Mouse (Mus musculus) neural tube, embryonic 12.5 days (tissue): ENCODE measurements at regions not wholly inside any gene's neighbourhood (a gene's known extent, or its start where the extent isn't known, plus 50 kb on each side); places are given as distances from the start of the nearest gene placed in this dataset.

Source experiments
- ATAC-seq: fragments of 200-750 bp; cut with Nextera tagmentation; 2 replicates; pipeline ENCODE4 v1.8.0; 2017; ENCODE audit warnings: low read depth, mild to moderate bottlenecking, moderate TSS enrichment, moderate library complexity; ENCODE audit not compliant: low FRiP score
- H3K27ac ChIP-seq: fragments of 300-500 bp; sonication (generic); 2 replicates; pipeline ENCODE4 v1.5.1; 2016
- H3K27me3 ChIP-seq: fragments of 300-500 bp; sonication (generic); replicated peaks from 2 replicates; pipeline ENCODE4 v1.6.1; 2016; ENCODE audit warnings: mild to moderate bottlenecking
- H3K36me3 ChIP-seq: fragments of 300-500 bp; sonication (generic); 2 replicates; pipeline ENCODE4 v1.6.1; 2016; ENCODE audit warnings: mild to moderate bottlenecking
- H3K4me1 ChIP-seq: fragments of 300-500 bp; sonication (generic); 2 replicates; pipeline ENCODE4 v1.6.1; 2016
- H3K4me2 ChIP-seq: fragments of 300-500 bp; sonication (generic); replicated peaks from 2 replicates; pipeline ENCODE4 v1.6.1; 2016; ENCODE audit warnings: mild to moderate bottlenecking
- H3K4me3 ChIP-seq: fragments of 300-500 bp; sonication (generic); 2 replicates; pipeline ENCODE4 v1.5.1; 2016
- H3K9ac ChIP-seq: fragments of 300-500 bp; sonication (generic); 2 replicates; pipeline ENCODE4 v1.6.1; 2016; ENCODE audit warnings: mild to moderate bottlenecking
- H3K9me3 ChIP-seq: fragments of 300-500 bp; sonication (generic); 2 replicates; pipeline ENCODE4 v1.6.1; 2016; ENCODE audit warnings: mild to moderate bottlenecking
- WGBS: fragments of 180-500 bp; shearing (Covaris S2); methylation state at CpG from one replicate; pipeline ENCODE4 v1.1.7; 2016; 5-methylcytosine and 5-hydroxymethylcytosine counted together

DNA sequence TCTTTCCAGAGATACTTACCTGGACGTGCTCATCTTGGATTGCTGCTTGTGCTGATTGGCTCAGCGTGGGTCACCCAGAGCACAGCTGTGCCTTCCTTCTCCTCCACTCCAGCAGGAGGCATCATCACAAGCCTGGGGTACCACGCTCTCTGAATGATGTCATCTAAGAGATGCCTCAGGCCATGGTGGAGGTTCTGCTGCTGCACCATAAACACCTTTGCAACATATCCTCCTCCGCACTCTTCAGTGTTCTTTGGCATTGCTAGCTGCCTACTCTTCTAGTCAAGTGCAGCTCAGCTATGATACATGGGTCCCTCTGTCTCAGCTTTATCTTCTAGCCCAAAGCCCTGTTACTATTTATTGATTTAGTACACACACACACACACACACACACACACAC, 110.8 kb downstream of the Emp1 start:
- H3K36me3 ChIP-seq = no peaks in the 10 kb centered on the region
- no peaks in the 10 kb centered on the region for H3K9me3 ChIP-seq
- ATAC-seq = no peak
- H3K4me3 ChIP-seq = no peak overlapping the region
- no peak overlapping the region for H3K27ac ChIP-seq
- H3K4me1 ChIP-seq = no peaks in the 10 kb centered on the region
- no peak overlapping the region for H3K9ac ChIP-seq
- WGBS = 90% methylated on average over 4 of the region's 4 CpGs
- H3K27me3 ChIP-seq = no peaks in the 10 kb centered on the region
- H3K4me2 ChIP-seq = no peak overlapping the region

- H3K27ac ChIP-seq = no peak overlapping the region
- H3K9ac ChIP-seq = no peak overlapping the region
- H3K4me2 ChIP-seq = no peak overlapping the region
- no peaks in the 10 kb centered on the region for H3K27me3 ChIP-seq
- ATAC-seq = no peak
- WGBS = 56% methylated on average over 2 of the region's 2 CpGs
- H3K4me1 ChIP-seq = no peaks in the 10 kb centered on the region
- H3K36me3 ChIP-seq = no peaks in the 10 kb centered on the region
- no peak overlapping the region for H3K4me3 ChIP-seq
- no peaks in the 10 kb centered on the region for H3K9me3 ChIP-seq
Observed at GRCm38 (mm10) chr6:135488795-135489194, 126.5 kb downstream of the Emp1 start.

- no peak for ATAC-seq
- 92% methylated on average over 1 of the region's 1 CpGs for WGBS
Observed at GRCm38 (mm10) chr6:135493983-135494382, 131.6 kb downstream of the Emp1 start.

DNA sequence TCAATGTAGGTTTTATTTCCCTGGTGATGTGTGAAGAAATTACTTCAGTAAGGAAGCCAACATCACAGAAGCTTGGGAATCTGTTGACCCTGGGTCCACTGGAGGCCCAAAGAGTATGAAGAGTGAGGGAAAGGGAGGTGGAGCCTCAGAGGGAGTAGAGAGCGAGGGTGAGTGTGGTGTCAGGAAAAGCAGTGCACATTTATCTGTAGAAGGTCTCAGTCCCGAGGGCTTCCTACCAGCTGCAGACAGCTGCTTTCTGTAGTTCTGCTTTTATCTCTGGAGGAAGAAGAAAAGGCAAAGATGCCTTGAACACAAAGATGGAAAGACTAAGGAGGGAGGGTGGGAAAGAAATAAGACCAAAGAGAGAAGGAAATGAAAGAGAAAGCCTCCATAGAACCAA, 133.5 kb downstream of the Emp1 start:
- no peak overlapping the region for H3K9ac ChIP-seq
- no peak overlapping the region for H3K4me2 ChIP-seq
- no peaks in the 10 kb centered on the region for H3K9me3 ChIP-seq
- ATAC-seq = no peak
- H3K4me3 ChIP-seq = no peak overlapping the region
- no peak overlapping the region for H3K27ac ChIP-seq
- no peaks in the 10 kb centered on the region for H3K36me3 ChIP-seq
- H3K27me3 ChIP-seq = no peaks in the 10 kb centered on the region
- WGBS = 86% methylated on average over 2 of the region's 2 CpGs
- no peaks in the 10 kb centered on the region for H3K4me1 ChIP-seq

More at GRCm38 (mm10) chr6:135493983-135494382, 131.6 kb downstream of the Emp1 start:
- H3K4me2 ChIP-seq = no peak overlapping the region
- no peaks in the 10 kb centered on the region for H3K36me3 ChIP-seq
- H3K27ac ChIP-seq = no peak overlapping the region
- H3K4me3 ChIP-seq = no peak overlapping the region
- no peaks in the 10 kb centered on the region for H3K27me3 ChIP-seq
- no peaks in the 10 kb centered on the region for H3K9me3 ChIP-seq
- H3K4me1 ChIP-seq = no peaks in the 10 kb centered on the region
- no peak overlapping the region for H3K9ac ChIP-seq

- Histone ChIP-seq H3K9me3 (no peaks in the 10 kb centered on the region), H3K36me3 (no peaks in the 10 kb centered on the region), H3K27me3 (no peaks in the 10 kb centered on the region), H3K9ac (no peak overlapping the region), H3K27ac (no peak overlapping the region), H3K4me2 (no peak overlapping the region), H3K4me3 (no peak overlapping the region), H3K4me1 (no peaks in the 10 kb centered on the region)
- WGBS = 87% methylated on average over 6 of the region's 6 CpGs
- ATAC-seq = no peak
Observed at GRCm38 (mm10) chr6:135498592-135498991, 136.2 kb downstream of the Emp1 start.

DNA sequence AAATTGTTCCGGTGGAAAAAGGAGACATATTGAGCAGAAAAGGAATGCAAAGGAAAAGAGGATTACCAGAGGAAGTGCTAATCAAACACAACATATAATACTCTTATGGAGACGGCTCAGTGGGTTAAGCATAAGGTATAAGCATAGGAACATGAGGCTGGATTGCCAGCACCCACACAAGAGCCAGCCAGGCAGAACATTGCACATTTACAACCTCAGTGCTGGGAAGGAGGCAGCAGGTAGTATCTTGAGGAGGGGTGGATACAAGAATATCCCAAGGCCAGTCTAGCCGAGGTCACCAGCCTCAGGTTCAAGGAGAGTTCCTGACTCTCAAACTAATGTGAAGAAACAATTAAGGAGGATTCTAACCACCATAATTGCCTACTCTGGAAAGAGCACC, 138.0 kb downstream of the Emp1 start:
- no peak for ATAC-seq
- Histone ChIP-seq H3K27me3 (no peaks in the 10 kb centered on the region), H3K36me3 (no peaks in the 10 kb centered on the region), H3K9me3 (no peaks in the 10 kb centered on the region), H3K4me3 (no peak overlapping the region), H3K9ac (no peak overlapping the region), H3K27ac (no peak overlapping the region), H3K4me2 (no peak overlapping the region), H3K4me1 (no peaks in the 10 kb centered on the region)
- WGBS = 85% methylated on average over 3 of the region's 3 CpGs

GRCm38 (mm10) chr6:135501791-135502190, 139.4 kb downstream of the Emp1 start:
- 80% methylated on average over 6 of the region's 6 CpGs for WGBS
- Histone ChIP-seq H3K9me3 (no peaks in the 10 kb centered on the region), H3K4me2 (no peak overlapping the region), H3K27me3 (no peaks in the 10 kb centered on the region), H3K4me1 (no peaks in the 10 kb centered on the region), H3K27ac (no peak overlapping the region), H3K4me3 (no peak overlapping the region), H3K9ac (no peak overlapping the region), H3K36me3 (no peaks in the 10 kb centered on the region)
- ATAC-seq = no peak

GRCm38 (mm10) chr6:135502405-135502804, 140.1 kb downstream of the Emp1 start:
- H3K9ac ChIP-seq = no peak overlapping the region
- no peak overlapping the region for H3K4me3 ChIP-seq
- no peak for ATAC-seq
- H3K27me3 ChIP-seq = no peaks in the 10 kb centered on the region
- no peaks in the 10 kb centered on the region for H3K4me1 ChIP-seq
- no peaks in the 10 kb centered on the region for H3K9me3 ChIP-seq
- 73% methylated on average over 8 of the region's 8 CpGs for WGBS
- no peaks in the 10 kb centered on the region for H3K36me3 ChIP-seq
- no peak overlapping the region for H3K27ac ChIP-seq
- H3K4me2 ChIP-seq = no peak overlapping the region

DNA sequence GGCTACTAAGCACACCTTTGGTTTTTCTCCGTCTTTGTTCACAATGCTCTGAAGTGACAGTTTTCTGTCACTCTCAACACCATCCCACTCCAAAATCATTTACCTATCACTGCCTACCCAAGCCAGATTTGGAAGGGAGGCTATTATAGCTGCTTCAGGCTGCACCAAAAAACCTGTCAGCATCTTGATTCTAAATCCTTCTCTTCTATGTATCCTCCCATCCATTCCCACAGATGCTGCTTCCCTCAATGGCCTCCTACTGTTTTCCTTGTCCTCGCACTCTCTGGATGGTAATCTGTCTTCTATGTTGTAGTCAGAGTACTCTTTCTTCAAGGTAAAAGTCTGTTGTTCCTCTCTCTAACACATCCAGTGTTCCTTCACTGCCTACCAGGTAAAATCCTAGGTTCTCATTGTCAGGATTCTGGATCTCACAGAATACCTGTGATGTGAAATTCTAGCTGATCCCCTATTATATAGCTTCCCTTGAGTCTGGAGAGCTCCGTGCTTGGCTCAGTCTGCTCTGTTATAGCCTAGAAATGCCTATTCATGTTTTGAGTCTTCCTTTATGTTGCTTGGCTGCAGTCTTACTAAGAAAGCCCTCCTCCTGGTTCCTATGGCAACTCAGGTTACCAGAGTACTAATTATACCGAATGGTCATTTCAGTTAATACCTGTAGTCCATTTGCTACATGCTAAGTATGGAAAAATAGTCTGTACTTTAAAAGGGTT, 156.5 kb downstream of the Emp1 start:
- no peaks in the 10 kb centered on the region for H3K4me1 ChIP-seq
- ATAC-seq = no peak
- no peaks in the 10 kb centered on the region for H3K27me3 ChIP-seq
- WGBS = 69% methylated on average over 4 of the region's 4 CpGs
- H3K9me3 ChIP-seq = no peaks in the 10 kb centered on the region
- no peak overlapping the region for H3K4me3 ChIP-seq
- H3K4me2 ChIP-seq = no peak overlapping the region
- no peaks in the 10 kb centered on the region for H3K36me3 ChIP-seq
- no peak overlapping the region for H3K9ac ChIP-seq
- H3K27ac ChIP-seq = no peak overlapping the region

DNA sequence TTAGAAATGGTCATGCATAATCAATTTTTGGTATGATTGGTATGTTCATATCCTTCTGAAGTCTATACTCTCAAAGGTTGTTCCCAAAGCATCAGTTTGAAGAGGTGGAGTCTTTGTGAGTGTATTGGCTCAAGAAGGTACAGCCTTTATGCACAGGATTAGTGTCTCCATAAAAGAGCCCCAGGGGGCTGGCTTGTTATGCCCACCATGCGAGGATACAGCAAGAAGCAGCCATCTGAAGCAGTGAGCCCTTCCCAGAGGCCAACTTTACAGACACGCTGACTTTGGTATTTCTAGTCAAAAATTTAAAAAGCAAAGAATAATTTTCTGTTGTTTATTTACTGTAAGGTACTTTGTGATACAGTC, 157.1 kb downstream of the Emp1 start:
- ATAC-seq = no peak

GRCm38 (mm10) chr6:135520868-135521267, 158.5 kb downstream of the Emp1 start:
- H3K27me3 ChIP-seq = no peaks in the 10 kb centered on the region

More for the DNA sequence above, 157.1 kb downstream of the Emp1 start:
- 53% methylated on average over 2 of the region's 2 CpGs for WGBS
- Histone ChIP-seq H3K9ac (no peak overlapping the region), H3K4me1 (no peaks in the 10 kb centered on the region), H3K4me2 (no peak overlapping the region), H3K4me3 (no peak overlapping the region), H3K27ac (no peak overlapping the region), H3K36me3 (no peaks in the 10 kb centered on the region), H3K9me3 (no peaks in the 10 kb centered on the region), H3K27me3 (no peaks in the 10 kb centered on the region)

GRCm38 (mm10) chr6:135524886-135525285, 162.5 kb downstream of the Emp1 start:
- no peaks in the 10 kb centered on the region for H3K36me3 ChIP-seq
- H3K4me3 ChIP-seq = no peak overlapping the region
- no peaks in the 10 kb centered on the region for H3K4me1 ChIP-seq
- no peaks in the 10 kb centered on the region for H3K27me3 ChIP-seq
- H3K9ac ChIP-seq = no peak overlapping the region
- no peaks in the 10 kb centered on the region for H3K9me3 ChIP-seq
- no peak overlapping the region for H3K4me2 ChIP-seq
- ATAC-seq = no peak
- no peak overlapping the region for H3K27ac ChIP-seq
- WGBS = 74% methylated on average over 5 of the region's 5 CpGs

More at GRCm38 (mm10) chr6:135520868-135521267, 158.5 kb downstream of the Emp1 start:
- ATAC-seq = no peak
- H3K9ac ChIP-seq = no peak overlapping the region
- no peak overlapping the region for H3K27ac ChIP-seq
- no peaks in the 10 kb centered on the region for H3K4me1 ChIP-seq
- H3K9me3 ChIP-seq = no peaks in the 10 kb centered on the region
- 58% methylated on average over 2 of the region's 2 CpGs for WGBS
- H3K4me3 ChIP-seq = no peak overlapping the region
- no peak overlapping the region for H3K4me2 ChIP-seq
- no peaks in the 10 kb centered on the region for H3K36me3 ChIP-seq

DNA sequence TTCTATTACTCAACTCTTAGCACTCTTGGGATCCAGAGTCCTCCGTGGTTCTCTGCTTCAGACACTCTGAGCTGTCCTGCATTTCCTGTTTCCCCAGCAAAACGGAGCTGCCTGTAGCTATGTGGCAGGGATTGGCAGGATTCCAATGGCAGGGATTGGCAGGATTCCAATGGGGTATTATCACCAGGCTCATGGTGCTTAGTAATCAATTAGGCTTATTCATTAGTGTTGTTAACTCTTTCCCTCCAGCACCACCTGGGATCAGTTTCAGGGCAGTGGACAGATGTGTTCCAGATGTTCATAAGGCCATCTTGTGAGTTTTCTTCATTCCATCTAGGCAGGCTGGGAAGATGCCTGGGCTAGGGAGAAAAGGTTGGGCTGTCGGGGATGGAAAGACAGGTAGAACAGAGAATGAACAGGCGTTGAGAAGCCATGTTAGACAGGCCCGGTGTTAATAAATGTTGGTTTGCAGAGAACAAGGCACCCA, 163.5 kb downstream of the Emp1 start:
- Histone ChIP-seq H3K4me1 (no peaks in the 10 kb centered on the region), H3K27ac (no peak overlapping the region), H3K4me2 (no peak overlapping the region), H3K27me3 (no peaks in the 10 kb centered on the region), H3K36me3 (no peaks in the 10 kb centered on the region), H3K9ac (no peak overlapping the region), H3K9me3 (no peaks in the 10 kb centered on the region), H3K4me3 (no peak overlapping the region)
- ATAC-seq = peak; percentile 93
- 45% methylated on average over 5 of the region's 5 CpGs for WGBS
